Mouse (Mus musculus): Measurements from ENCODE around the gene Ap2a2. TPM values are rescaled to one million over a fixed set of nuclear protein-coding genes. Genes with fewer than 3 reads are reported as not detected.

Ap2a2 gene
- polyA plus RNA-seq, 1 experiment from 2014 or later: 132 TPM

DNA sequence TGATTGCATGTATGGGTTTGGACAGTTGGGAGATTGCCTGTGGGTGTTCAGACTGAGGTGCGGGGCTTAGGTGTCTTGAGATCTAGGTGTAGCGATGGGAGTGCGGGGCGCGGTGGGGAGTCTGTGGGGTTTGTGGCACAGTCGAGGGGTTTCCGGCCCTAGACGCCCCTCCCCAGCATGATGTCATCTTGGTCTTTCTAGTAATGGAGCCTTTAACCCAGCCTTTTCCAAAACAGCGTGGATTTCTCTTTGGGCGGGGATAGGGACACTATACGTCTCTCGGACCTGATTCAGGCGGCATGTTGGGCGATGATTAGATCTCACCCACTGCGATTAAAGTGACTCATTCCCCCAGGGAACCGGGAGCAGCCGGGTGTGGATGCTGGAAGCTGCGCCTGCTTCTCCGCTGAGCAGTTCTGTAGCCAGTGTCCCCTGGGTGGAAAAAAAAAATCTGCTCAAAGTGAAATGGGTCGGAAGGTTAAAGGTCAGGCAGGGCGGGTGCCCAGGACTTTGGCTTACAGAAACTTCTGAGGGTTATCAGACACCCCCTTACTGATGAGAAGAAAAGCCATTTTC is 967 bp downstream of the Ap2a2 start:
- WGBS: 1% methylated on average over 21 of the region's 21 CpGs
- Histone ChIP-seq H3K4me1 (peaks cover 37% of the 10 kb centered on the region), H3K4me2 (peak overlapping the region; percentile 80), H3K4me3 (peak overlapping the region; percentile 93), H3K9me3 (no peaks in the 10 kb centered on the region), H3K27me3 (replicated peaks) (no peaks in the 10 kb centered on the region), H3K27ac (peak overlapping the region; percentile 90), H3K36me3 (replicated peaks) (no peaks in the 10 kb centered on the region), H3K9ac (peak overlapping the region; percentile 98)
- ATAC-seq (replicated peaks): peak; percentile 51

DNA sequence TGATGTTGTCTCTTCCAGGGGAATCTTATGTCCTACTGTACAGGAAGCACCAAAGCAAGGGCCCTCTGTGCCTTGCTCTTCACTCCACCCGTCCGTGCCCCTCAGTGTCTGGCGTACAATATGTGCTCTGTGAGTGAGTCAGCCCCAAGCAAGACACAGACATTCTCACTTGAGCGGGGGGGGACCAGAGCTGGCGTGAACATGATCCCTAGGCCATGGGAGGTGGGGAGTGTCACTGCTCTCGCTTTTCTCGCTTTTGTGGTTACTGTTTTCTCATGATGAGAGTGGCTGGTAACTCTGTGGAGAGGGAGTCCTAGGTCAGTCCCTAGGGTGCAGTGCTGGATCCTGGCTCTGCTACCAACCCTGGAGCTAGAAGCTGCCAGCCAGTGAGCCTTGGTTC is 2.6 kb downstream of the Ap2a2 start:
- Histone ChIP-seq H3K9ac (no peak overlapping the region), H3K9me3 (no peaks in the 10 kb centered on the region), H3K4me3 (no peak overlapping the region), H3K27ac (no peak overlapping the region), H3K36me3 (replicated peaks) (no peaks in the 10 kb centered on the region), H3K4me1 (peaks cover 37% of the 10 kb centered on the region), H3K27me3 (replicated peaks) (no peaks in the 10 kb centered on the region), H3K4me2 (no peak overlapping the region)
- ATAC-seq (replicated peaks): no peak
- 72% methylated on average over 7 of the region's 7 CpGs for WGBS

DNA sequence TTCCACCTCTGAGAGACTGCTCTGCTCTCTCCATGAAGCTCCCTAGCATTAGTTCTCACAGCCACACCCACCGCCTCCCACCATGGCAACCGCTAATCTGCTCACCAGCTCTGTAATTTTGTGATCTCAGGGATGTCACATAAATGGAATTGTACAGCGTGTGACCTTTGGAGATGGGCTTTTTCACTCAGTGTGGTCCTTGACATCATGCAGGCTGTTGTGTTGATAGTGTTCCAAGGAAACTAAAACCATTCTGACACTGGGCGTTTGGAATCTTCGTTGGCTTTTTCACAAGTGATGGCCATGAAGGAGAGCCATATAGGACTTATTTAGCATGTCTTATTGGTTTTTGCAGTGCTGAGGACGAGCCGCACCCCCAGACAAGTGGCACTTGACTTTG is 4.6 kb downstream of the Ap2a2 start:
- no peaks in the 10 kb centered on the region for H3K9me3 ChIP-seq
- no peak overlapping the region for H3K4me3 ChIP-seq
- ATAC-seq (replicated peaks): no peak
- H3K36me3 ChIP-seq (replicated peaks): no peaks in the 10 kb centered on the region
- H3K27me3 ChIP-seq (replicated peaks): no peaks in the 10 kb centered on the region
- peaks cover 33% of the 10 kb centered on the region for H3K4me1 ChIP-seq
- H3K4me2 ChIP-seq: no peak overlapping the region
- no peak overlapping the region for H3K9ac ChIP-seq
- 68% methylated on average over 7 of the region's 7 CpGs for whole genome bisulfite sequencing
- no peak overlapping the region for H3K27ac ChIP-seq

DNA sequence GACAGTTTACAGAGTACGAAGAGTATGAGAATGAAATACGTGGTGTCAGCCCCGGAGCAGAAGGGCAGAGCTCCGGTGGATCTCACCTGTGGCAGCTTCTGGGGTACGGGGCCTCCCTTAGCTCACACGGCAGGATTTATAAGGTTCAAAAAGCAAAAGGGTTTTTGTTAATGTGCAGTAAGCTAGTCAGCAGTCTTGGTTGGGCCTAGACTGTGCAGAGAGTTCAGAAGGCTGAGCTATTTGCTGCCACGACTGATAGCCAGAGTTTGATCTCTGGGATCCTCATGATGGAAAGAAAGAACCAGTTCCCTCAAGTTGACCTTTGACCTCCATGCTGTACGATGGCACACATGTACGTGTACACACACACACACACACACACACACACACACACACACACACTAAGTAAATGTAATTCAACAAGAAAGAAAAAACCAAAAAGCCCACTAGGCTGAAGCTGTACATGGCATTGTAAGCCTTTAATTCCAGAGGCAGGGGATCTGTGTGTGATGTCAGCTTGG is 7.4 kb downstream of the Ap2a2 start:
- H3K36me3 ChIP-seq (replicated peaks): no peaks in the 10 kb centered on the region
- peaks cover 19% of the 10 kb centered on the region for H3K4me1 ChIP-seq
- H3K27me3 ChIP-seq (replicated peaks): no peaks in the 10 kb centered on the region
- H3K4me3 ChIP-seq: no peak overlapping the region
- H3K27ac ChIP-seq: no peak overlapping the region
- H3K9me3 ChIP-seq: no peaks in the 10 kb centered on the region
- WGBS: 88% methylated on average over 9 of the region's 9 CpGs
- no peak overlapping the region for H3K4me2 ChIP-seq
- ATAC-seq (replicated peaks): no peak
- no peak overlapping the region for H3K9ac ChIP-seq

DNA sequence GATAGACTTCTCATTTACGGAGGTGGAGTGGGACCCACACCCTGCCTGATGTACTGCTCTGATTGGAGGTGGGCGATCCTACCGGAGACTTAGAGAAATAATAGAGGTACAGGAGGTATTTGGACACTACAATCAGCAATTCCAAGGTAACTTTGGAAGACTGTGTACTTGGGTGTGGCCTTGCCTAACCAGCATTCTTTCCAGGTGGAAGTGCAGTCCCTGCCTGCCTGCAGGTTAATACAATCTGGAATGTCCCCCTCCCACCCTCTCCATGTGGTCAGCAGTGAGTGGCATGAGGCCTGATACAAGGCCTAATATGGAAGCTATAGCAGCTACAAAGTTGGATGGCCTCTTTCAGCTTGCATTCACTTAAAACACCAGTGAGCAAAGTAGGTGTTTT is 7.9 kb downstream of the Ap2a2 start:
- Histone ChIP-seq H3K4me1 (peaks cover 13% of the 10 kb centered on the region; the same call in 1 of the 2 replicates), H3K27ac (no peak overlapping the region), H3K9me3 (no peaks in the 10 kb centered on the region), H3K9ac (no peak overlapping the region), H3K4me2 (no peak overlapping the region), H3K36me3 (replicated peaks) (no peaks in the 10 kb centered on the region), H3K4me3 (no peak overlapping the region), H3K27me3 (replicated peaks) (no peaks in the 10 kb centered on the region)
- WGBS: 94% methylated on average over 3 of the region's 3 CpGs
- no peak for ATAC-seq (replicated peaks)

DNA sequence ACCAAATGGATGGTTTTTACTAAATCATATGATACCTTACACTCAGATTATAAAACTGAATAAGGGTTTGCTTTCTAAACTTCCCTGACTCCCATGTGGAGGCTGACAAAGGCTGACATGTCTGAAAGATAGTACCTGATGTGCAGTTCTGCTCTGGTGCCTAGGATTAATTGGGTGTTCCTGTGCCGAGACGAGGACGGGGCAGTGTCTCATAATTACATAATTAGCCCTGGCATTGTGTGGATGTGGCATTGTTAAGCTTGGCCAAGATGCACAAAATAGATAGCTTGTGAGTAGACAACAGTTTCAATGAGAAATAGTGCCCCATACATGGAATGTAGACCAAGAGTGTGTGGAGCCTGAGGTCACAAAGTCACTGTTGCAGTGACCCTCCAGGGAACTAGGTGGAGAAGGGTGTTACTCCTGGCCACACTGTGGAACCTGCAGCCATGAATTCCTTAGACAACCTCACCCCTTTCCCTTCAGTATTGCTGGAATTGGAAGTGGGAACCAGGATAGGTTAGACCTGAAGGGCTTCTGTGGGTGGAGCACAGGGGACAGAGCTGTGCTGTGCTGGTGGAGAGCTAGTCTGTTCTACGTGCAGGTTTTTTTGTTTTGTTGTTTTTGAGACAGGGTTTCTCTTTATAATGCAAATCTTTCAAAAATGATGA is 8.8 kb downstream of the Ap2a2 start:
- no peak for ATAC-seq (replicated peaks)
- no peaks in the 10 kb centered on the region for H3K9me3 ChIP-seq
- 77% methylated on average over 4 of the region's 4 CpGs for WGBS
- no peaks in the 10 kb centered on the region for H3K36me3 ChIP-seq (replicated peaks)
- H3K4me1 ChIP-seq: peaks cover 12% of the 10 kb centered on the region; the same call in 1 of the 2 replicates
- H3K27me3 ChIP-seq (replicated peaks): no peaks in the 10 kb centered on the region
- no peak overlapping the region for H3K4me3 ChIP-seq
- H3K27ac ChIP-seq: no peak overlapping the region
- no peak overlapping the region for H3K9ac ChIP-seq
- no peak overlapping the region for H3K4me2 ChIP-seq

DNA sequence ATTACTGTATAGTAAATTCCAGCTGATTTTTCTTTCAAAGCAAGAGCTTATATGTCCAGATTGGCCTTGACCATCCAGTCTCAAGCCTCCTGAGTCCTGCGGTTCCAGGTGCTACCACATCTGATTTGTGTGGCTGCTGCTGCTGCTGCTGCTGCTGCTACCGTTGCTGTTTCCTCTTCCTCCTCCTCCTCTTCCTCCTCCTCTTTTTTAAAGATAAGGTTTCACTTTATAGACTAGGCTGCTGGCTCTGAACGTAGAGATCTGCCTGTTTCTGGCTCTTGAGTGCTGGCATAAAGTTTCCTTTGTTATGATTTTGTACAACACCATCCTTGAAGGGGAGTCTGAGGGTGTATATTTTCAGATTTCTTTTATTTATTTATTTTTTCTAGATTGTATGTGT is 12.1 kb downstream of the Ap2a2 start:
- ATAC-seq (replicated peaks): no peak
- no peak overlapping the region for H3K27ac ChIP-seq
- no peaks in the 10 kb centered on the region for H3K9me3 ChIP-seq
- no peak overlapping the region for H3K4me2 ChIP-seq
- H3K27me3 ChIP-seq (replicated peaks): no peaks in the 10 kb centered on the region
- 91% methylated on average over 3 of the region's 3 CpGs for WGBS
- H3K4me3 ChIP-seq: no peak overlapping the region
- no peaks in the 10 kb centered on the region for H3K36me3 ChIP-seq (replicated peaks)
- H3K4me1 ChIP-seq: no peaks in the 10 kb centered on the region
- H3K9ac ChIP-seq: no peak overlapping the region

DNA sequence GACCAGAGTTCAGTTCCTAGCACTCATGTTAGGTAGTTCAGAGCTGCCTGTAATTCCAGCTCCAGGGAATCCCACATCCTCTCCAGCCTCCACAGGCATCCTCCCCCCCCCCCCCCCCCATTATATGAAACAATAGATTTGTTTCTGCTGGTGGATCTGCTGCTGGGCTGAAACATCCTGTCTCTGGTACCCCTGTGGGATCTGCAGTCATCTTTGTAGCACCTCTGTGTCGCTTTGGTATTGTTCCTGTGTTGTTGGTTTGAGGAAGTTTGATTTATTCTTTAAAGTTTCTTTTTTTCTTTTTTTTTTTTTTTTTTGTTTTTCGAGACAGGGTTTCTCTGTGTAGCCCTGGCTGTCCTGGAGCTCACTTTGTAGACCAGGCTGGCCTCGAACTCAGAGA is 13.5 kb downstream of the Ap2a2 start:
- Histone ChIP-seq H3K27ac (no peak overlapping the region), H3K27me3 (replicated peaks) (no peaks in the 10 kb centered on the region), H3K4me1 (no peaks in the 10 kb centered on the region), H3K9ac (no peak overlapping the region), H3K9me3 (no peaks in the 10 kb centered on the region), H3K4me3 (no peak overlapping the region), H3K4me2 (no peak overlapping the region), H3K36me3 (replicated peaks) (no peaks in the 10 kb centered on the region)
- no peak for ATAC-seq (replicated peaks)
- 91% methylated on average over 2 of the region's 3 CpGs for WGBS

DNA sequence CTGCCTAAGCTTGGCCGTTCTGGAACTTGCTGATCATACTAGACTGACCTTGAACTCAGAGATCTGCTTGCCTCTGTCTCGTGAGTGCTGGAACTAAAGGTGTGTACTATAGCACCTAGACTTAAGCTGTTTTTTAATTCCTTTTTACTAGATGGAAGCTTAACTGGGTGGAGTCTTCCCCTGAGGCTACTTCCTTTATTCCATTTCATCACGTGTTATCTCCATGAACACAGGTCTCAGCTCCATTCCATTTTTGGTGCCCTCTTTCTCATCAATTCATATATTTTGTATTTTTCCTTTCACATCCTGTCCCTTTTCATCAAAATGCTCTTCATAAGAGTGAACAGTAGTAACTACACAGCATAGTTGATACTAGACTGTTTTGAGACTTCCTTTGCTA is 15.8 kb downstream of the Ap2a2 start:
- Histone ChIP-seq H3K4me3 (no peak overlapping the region), H3K4me2 (no peak overlapping the region), H3K27ac (no peak overlapping the region), H3K36me3 (replicated peaks) (no peaks in the 10 kb centered on the region), H3K4me1 (no peaks in the 10 kb centered on the region), H3K9me3 (no peaks in the 10 kb centered on the region), H3K9ac (no peak overlapping the region), H3K27me3 (replicated peaks) (no peaks in the 10 kb centered on the region)
- 86% methylated on average over 3 of the region's 3 CpGs for WGBS
- no peak for ATAC-seq (replicated peaks)

DNA sequence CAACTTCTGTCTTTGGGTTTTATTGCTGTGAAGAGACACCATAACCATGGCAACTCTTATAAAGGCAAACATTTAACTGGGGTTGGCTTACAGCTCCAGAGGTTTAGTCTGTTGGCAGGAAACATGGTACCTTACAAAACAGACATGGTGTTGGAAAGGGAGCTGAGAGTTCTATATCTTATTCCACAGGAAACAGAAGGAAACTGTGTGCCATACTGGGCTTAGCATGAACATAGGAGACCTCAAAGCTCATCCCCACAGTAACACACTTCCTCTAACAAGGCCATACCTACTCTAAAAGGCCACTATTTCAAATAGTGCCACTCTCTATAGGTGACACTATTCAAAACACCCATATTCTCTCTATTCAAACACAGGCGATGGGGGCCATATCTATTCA is 16.5 kb downstream of the Ap2a2 start:
- Histone ChIP-seq H3K27ac (no peak overlapping the region), H3K4me3 (no peak overlapping the region), H3K27me3 (replicated peaks) (no peaks in the 10 kb centered on the region), H3K9ac (no peak overlapping the region), H3K4me1 (no peaks in the 10 kb centered on the region), H3K36me3 (replicated peaks) (no peaks in the 10 kb centered on the region), H3K9me3 (no peaks in the 10 kb centered on the region), H3K4me2 (no peak overlapping the region)
- no peak for ATAC-seq (replicated peaks)
- WGBS: 100% methylated on average over 1 of the region's 1 CpGs

DNA sequence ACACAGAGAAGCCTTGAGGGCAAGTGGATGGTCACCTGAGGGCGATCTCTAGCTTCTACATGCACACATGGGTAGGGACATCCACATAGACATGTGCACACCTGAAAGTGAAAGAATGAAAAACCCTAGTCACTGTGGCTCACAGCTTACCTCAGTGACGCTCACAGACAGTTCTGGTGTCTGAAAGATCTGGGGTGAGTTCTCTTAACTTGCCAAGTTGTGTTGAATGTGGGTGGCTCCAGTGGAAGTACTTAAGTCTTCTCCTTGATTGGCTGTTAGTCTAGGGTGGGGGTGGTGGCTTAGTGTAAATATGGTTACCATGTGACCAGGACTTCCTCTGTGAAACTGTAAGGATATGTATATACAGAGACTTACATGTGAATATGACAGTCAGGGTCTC is 17.0 kb downstream of the Ap2a2 start:
- no peak overlapping the region for H3K9ac ChIP-seq
- no peaks in the 10 kb centered on the region for H3K4me1 ChIP-seq
- H3K27me3 ChIP-seq (replicated peaks): no peaks in the 10 kb centered on the region
- H3K9me3 ChIP-seq: no peaks in the 10 kb centered on the region
- no peak overlapping the region for H3K27ac ChIP-seq
- ATAC-seq (replicated peaks): no peak
- 96% methylated on average over 2 of the region's 2 CpGs for WGBS
- H3K4me3 ChIP-seq: no peak overlapping the region
- no peak overlapping the region for H3K4me2 ChIP-seq
- H3K36me3 ChIP-seq (replicated peaks): no peaks in the 10 kb centered on the region

DNA sequence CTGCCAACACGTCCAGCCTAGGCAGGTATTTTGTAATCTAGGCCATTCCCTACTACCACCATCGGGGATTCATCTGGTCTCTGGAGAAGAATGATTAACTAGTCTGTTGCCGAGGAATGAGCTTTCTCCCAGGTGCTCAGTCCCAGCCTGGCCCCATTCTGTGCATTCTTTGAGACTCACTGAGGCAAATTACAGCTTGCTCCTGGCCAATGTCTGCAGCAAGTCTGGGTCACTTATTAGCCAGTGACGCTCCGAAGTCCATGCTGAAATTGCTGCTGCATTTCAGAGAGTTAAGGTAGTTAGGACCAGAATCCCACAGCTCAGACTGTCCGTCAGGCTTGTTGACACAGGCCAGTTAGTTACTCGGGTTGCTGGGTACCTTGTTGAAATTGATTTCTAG is 19.4 kb downstream of the Ap2a2 start:
- H3K27me3 ChIP-seq (replicated peaks): no peaks in the 10 kb centered on the region
- H3K4me1 ChIP-seq: no peaks in the 10 kb centered on the region
- no peaks in the 10 kb centered on the region for H3K9me3 ChIP-seq
- no peak for ATAC-seq (replicated peaks)
- H3K36me3 ChIP-seq (replicated peaks): no peaks in the 10 kb centered on the region
- H3K4me2 ChIP-seq: no peak overlapping the region
- 83% methylated on average over 7 of the region's 7 CpGs for WGBS
- H3K9ac ChIP-seq: no peak overlapping the region
- no peak overlapping the region for H3K27ac ChIP-seq
- no peak overlapping the region for H3K4me3 ChIP-seq
